Mouse (Mus musculus): ENCODE data around the gene Brd3.

- TF ChIP-seq POLR2A (IDR thresholded peaks at IDR 0.05; ENCODE audit: borderline replicate concordance, control insufficient read depth, low read depth, low read length) (no peak), CTCF (IDR thresholded peaks at IDR 0.05; ENCODE audit: control insufficient read depth, insufficient read depth, low read length) (no peak)
These were observed 107.4 kb downstream of the Brd3 start for GRCm38 (mm10) chr2:27400083-27400482.
